Mouse (Mus musculus) thymus, adult 2 months (tissue): ENCODE data around the gene Mapk13.

Experiments used
- CTCF ChIP-seq: fragments of 200-500 bp; IDR thresholded peaks from 2 replicates; pipeline ENCODE4 v1.5.1; 2012; ENCODE audit warnings: mild to moderate bottlenecking, control low read depth, low read length, moderate library complexity, borderline replicate concordance; ENCODE audit not compliant: control insufficient read depth, poor library complexity, insufficient read depth; ENCODE audit errors: extremely low read depth
- POLR2A ChIP-seq: fragments of 200-500 bp; IDR thresholded peaks from 2 replicates; pipeline ENCODE4 v1.6.1; 2012; ENCODE audit warnings: mild to moderate bottlenecking, low read length, control low read depth, moderate library complexity; ENCODE audit not compliant: control insufficient read depth, poor library complexity, insufficient read depth; ENCODE audit errors: extremely low read depth

DNA sequence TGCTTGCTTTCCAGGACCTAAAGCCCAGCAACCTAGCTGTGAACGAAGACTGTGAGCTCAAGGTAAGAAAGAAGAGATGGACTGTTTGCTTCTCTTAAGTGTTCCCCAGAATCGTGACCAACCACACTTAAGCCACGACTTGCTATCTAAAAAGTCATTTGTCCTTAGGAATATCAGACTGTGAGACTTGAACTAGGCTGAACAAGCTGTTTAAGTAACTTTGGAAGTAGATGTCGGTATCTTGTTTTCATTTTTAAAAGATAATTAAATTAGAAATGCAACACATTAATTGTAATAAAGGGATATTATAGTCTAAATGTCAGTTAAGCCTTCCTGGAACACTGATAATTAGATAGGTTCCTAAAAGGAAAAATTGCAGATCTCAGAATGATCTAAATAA, 43.3 kb upstream of the Mapk13 start, which contains the start of gene AC170998.1:
- TF ChIP-seq CTCF, result no peak
- no peak for TF ChIP-seq POLR2A
